Mouse (Mus musculus) c-Kit-positive CD71-negative TER-119-negative erythroid progenitor cells, embryonic 14.5 days (primary cell): ENCODE results near the gene Capza1.
A peak's percentile ranks its signal among the peaks of the same experiment; 100 is the strongest.
"Not testable (repeated sequence)": the region's sequence is repeated elsewhere in the genome, so short reads cannot be mapped to it uniquely, and the experiment has no call there.

Experiments used
- DNase-seq: peaks from one replicate; pipeline ENCODE4 v3.0.0-alpha.2; 2013; ENCODE audit warnings: low read depth

The Capza1 gene

GRCm38 (mm10) chr3:104863786-104864650 lies at the start of gene Capza1, which contains the start of gene St7l:
Gene Capza1, minus strand, starts transcription at chr3:104864505.
Gene St7l, plus strand, starts transcription at chr3:104864005.
- DNase-seq, result peak; percentile 66

- DNase-seq, result no peak
Observed at GRCm38 (mm10) chr3:104909195-104909594, 44.9 kb upstream of the Capza1 start.

- DNase-seq, result no peak
Observed at GRCm38 (mm10) chr3:104906007-104906406, 41.7 kb upstream of the Capza1 start.

- DNase-seq, result no peak
Observed at GRCm38 (mm10) chr3:104905389-104905788, 41.1 kb upstream of the Capza1 start.

- DNase-seq, result no peak
Observed at GRCm38 (mm10) chr3:104901154-104901553, 36.8 kb upstream of the Capza1 start.

GRCm38 (mm10) chr3:104896141-104896540 lies 31.8 kb upstream of the Capza1 start:
- DNase-seq, result no peak

GRCm38 (mm10) chr3:104888585-104888984 lies 24.3 kb upstream of the Capza1 start:
- no peak for DNase-seq

GRCm38 (mm10) chr3:104869611-104870010 lies 5.3 kb upstream of the Capza1 start:
- DNase-seq, result no peak

GRCm38 (mm10) chr3:104866674-104867073 lies 2.4 kb upstream of the Capza1 start:
- DNase-seq, result not testable (repeated sequence)

- DNase-seq, result peak; percentile 24
Observed at GRCm38 (mm10) chr3:104865341-104865788, 1.1 kb upstream of the Capza1 start.

- DNase-seq, result peak; percentile 56
Observed at GRCm38 (mm10) chr3:104864651-104865340, 491 bp upstream of the Capza1 start.

- DNase-seq, result no peak
Observed at GRCm38 (mm10) chr3:104858560-104858959, 5.7 kb downstream of the Capza1 start.

- DNase-seq, result no peak
Observed at GRCm38 (mm10) chr3:104856106-104856505, 8.2 kb downstream of the Capza1 start.

- DNase-seq, result no peak
Observed at GRCm38 (mm10) chr3:104854866-104855265, 9.4 kb downstream of the Capza1 start.

- no peak for DNase-seq
Observed at GRCm38 (mm10) chr3:104854465-104854864, 9.8 kb downstream of the Capza1 start.

GRCm38 (mm10) chr3:104846601-104847000 lies 17.7 kb downstream of the Capza1 start:
- no peak for DNase-seq

- no peak for DNase-seq
Observed at GRCm38 (mm10) chr3:104841049-104841448, 23.3 kb downstream of the Capza1 start.

GRCm38 (mm10) chr3:104835797-104836196 lies 28.5 kb downstream of the Capza1 start:
- no peak for DNase-seq

- no peak for DNase-seq
Observed at GRCm38 (mm10) chr3:104822413-104822812, 41.9 kb downstream of the Capza1 start.

GRCm38 (mm10) chr3:104820426-104820825 lies 43.9 kb downstream of the Capza1 start:
- no peak for DNase-seq

- DNase-seq, result no peak
Observed at GRCm38 (mm10) chr3:104818749-104819134, 45.6 kb downstream of the Capza1 start.

GRCm38 (mm10) chr3:104817991-104818748 lies 46.1 kb downstream of the Capza1 start, which contains the start of gene Mov10:
Gene Mov10, minus strand, starts transcription at chr3:104818563.
- DNase-seq, result peak; percentile 53
